Mouse (Mus musculus): ENCODE data around the gene Usp8. TPM values are rescaled to one million over a fixed set of nuclear protein-coding genes. Genes with fewer than 3 reads are reported as not detected.

The Usp8 gene
- polyA plus RNA-seq (2012; rRNA removed): 35.8 and 40.8 TPM in 2 replicates

DNA sequence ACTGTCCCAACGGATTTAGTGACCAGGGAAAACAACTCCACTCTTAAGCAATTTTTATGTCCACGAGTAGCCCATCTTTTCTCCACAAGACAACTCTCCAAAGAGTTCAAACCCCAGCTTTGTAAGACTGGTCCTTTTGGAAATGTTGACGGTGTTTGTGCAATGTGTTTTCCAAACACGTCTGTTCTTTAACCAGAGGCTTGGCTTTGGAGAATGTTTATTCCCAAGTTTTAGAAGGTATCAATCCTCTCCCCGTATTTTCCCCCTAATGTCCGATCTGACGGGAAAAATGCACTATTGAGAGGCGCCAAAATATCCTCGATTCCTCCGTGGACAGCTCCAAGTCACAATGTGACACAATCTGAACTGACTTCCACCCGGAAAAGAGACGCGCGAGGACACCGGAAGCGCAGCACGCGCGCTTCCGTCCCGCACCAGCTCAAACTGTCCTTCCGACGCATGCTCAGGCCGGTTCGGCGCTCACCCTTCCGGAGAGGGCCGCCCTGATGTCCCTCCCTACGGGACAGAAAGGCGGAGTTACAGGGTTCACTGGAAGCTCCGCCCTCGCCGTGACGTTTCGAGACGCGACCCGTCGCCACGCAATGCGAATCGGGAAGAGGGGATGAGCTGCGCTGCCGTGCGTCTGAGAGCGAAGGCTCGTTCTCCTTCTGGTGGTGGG, at the start of gene Usp8:
TSS of gene Usp8 (plus strand) at position 570 of the 679 bp plus-strand sequence.
- DNase-seq (ENCODE audit: extremely low spot score in 1 of 2, low spot score in 1 of 2): peak; percentile 96 to 99

DNA sequence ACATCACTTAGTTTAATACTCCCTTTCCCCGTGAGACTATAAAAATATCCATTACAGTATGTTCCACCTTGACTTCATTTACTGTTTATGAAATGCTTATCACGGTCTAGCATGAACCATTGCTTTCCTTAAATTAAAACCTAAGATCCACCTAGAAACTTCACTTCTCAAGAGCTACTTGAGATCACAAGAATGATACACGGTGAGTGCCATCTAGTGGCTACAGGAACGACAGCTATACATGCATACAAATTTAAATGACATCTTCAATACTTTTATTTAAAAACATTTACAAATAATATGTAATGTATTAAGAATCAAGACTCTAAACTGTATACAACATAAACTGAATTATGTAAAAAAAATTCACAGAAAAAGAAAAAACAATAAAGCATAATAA, 43.6 kb upstream of the Usp8 start:
- DNase-seq (ENCODE audit: extremely low spot score in 1 of 2, low spot score in 1 of 2): peak in 1 of 2 experiments; percentile 42

DNA sequence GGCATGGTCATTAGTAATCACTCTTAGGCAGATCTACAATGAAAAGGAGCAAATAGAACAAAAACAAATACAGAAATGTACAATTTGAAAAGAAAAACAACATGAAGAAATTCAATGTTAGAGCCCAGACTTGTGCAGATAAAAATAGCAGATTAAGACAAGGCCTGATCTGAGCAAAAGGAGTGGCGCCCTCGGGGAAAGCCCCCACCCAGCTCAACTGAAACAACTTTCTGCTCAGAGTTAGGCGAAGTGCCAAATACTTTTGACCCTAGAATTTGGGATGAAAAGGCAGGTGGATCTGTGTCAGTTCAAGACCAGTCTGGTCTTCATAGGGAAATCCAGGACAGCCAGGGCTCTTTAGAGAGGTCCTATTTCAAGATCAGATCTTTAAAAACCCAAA, 41.1 kb upstream of the Usp8 start:
- DNase-seq (ENCODE audit: extremely low spot score in 1 of 2, low spot score in 1 of 2): no peak

DNA sequence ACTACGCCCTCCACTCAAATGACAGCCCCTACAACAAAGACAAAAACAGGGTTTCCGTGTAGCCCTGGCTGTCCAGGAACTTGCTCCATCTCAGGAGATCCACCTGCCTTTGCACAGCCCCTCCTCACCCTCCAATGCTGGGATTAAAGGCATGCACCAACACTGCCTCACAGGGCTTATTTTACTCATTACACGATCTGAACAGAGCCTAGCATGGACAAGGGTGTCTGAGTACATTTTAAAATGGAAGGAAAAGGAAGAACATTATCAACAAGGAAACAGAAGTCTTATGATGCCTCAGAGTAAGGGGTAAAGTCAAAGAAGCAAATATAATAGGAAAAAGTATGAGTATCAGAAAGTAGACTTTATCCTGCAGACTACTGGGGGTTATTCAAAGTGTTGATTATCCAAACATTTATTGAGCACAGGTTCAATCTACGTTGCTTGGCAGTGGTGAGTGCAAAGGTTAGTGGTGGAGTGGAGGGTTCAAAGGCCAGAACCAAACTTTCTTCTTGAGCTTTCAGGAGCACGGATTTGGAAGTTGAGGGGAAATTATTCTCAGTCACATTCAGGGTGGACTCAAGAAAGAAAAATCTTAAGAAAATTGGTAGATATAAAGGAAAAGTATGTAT, 38.4 kb upstream of the Usp8 start:
- DNase-seq (ENCODE audit: extremely low spot score in 1 of 2, low spot score in 1 of 2): no peak

DNA sequence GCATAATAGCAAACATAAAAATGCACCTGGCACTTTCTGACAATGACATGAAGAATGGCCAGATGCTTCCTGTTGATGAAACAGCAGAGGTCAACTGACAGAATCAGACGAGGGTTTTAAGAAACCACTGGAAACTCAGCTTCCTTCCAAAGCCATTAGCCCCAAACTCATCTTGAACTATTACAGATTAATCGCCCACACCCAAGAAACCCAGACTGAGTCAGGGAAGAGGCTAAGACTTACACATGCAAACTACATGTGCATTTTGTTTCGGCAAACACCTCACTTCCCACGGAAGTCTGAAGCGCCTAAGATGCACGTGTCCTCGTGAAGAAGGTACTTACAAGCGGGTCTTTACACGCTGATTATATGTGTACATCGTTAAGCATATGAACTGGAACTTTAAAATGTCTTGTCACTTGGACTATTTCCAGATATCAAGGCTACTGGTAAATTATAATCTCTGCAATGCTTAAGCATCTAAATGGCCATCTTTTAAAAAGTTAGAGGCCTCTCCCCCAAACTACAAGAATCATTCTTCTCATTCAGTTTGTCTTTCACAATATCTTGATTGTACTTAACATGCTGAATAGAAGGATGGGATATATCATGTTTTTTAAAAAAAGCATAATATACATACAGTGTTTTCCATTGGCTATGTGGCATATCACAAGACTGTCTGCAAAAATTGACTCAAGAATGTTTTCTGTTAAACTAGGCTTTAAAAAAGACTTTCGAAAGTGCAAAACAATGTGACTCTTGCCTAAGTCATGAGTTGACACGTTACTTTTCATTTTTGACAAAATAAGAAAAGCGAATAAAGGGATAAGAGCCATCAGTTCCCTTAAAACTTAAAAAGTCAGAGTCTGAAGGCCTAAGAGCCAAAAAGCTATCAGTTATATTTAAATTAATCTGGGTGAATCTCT, 33.5 kb upstream of the Usp8 start:
- DNase-seq (ENCODE audit: extremely low spot score in 1 of 2, low spot score in 1 of 2): no peak

DNA sequence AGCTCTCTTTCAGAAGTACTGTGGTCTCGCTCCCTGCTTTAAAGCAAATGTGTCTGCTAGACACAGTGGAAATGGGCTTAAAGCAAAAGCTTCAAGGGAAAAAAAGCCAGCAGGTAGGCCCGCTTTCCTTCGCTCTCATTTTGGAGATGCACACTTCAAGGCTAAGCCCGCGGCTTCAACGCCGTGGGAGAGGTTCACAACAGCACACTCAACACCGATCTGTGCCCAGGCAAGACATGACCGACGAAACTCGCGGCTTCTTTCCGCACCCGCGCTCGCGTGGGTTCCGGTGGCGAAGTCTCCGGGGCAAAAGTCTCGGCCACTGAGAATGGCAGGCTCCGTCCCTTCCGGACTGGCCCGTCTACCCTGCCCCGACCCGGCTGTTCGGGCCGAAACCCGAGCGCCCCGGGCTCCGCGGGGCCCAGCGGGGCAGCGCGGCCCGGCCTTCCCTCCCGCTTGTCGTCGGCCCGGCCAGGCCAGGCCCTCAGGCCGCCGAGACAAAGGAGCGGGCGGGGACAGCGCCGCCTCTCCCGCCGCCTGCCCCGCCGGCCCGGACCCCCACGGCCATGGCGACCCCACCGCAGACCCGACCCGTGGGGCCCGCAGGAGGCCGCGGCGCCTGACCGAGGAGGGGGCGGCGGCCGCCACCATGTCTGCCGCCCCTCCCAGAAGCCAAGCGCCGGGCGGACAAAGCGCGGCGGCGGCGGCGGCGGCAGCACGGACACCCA, 32.5 kb upstream of the Usp8 start:
- peak; percentile 20 to 21 for DNase-seq (ENCODE audit: extremely low spot score in 1 of 2, low spot score in 1 of 2)

DNA sequence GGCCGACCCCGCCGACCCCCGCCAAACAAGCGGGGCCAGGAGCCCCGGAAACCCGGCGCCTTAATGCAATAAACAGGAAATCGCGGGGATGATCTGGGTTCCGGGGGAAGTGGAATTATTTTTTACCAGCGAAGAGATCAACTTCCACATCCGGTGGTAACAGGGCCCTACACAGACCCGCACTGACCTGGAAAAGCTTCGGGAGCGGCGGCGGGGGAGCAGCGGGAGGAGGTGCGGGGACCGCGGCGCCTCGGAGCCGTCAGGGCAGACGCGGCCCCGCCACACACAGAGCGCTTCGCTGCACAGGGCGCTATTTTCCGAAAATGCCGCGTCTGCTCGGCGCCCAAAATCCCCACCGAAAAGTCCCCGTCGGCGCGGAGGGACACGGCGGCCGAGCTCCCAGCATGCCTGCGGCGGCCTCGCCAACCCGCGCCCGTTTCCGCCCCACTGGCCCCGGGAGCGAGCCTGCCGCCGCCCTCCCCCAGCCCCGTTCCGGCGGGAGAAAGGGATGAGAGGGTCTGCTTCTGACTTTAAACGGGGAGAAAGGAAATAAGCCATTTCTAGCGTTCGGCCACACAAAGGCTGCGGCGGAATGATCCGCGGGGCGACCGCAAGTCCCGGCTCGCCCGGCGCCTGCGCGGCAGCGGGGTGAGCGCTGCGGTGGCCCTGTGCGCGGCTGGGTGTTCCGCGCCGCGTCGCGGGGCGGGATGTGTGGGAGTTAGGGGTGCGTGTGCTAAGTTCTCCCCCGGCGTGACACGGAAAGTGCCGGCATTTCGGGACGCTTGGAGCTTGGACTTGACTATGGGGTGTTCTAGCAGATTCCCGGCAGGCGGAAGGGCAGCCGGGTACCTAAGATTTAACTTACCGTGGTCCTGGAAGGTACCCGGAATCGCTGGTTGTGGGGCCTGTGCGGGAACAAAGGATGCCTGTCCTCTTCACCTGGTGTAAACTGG, 31.7 kb upstream of the Usp8 start:
- DNase-seq (ENCODE audit: extremely low spot score in 1 of 2, low spot score in 1 of 2): peak; percentile 67 to 86

DNA sequence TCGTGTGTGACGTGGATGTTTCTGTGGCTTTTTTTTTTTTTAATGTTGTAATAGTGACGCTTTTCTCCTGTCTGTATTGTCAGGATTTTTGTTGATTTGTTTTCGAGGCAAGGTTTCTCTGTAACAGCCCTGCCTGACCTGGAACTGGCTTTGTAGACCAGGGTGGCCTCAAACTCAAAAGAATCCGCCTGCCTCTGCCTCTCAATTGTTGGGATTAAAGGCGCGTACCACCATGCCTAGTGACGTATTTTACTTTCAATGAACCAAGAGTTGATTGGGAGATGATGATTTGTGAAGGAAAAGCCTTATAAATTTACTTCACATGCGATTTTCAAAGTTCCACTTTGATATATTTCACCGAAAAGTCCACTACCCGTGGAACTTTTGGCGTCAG, 31.0 kb upstream of the Usp8 start, which contains the start of gene Gabpb1:
TSS of gene Gabpb1 (minus strand) at position 216 of the 394 bp plus-strand sequence.
- DNase-seq (ENCODE audit: extremely low spot score in 1 of 2, low spot score in 1 of 2): no peak

DNA sequence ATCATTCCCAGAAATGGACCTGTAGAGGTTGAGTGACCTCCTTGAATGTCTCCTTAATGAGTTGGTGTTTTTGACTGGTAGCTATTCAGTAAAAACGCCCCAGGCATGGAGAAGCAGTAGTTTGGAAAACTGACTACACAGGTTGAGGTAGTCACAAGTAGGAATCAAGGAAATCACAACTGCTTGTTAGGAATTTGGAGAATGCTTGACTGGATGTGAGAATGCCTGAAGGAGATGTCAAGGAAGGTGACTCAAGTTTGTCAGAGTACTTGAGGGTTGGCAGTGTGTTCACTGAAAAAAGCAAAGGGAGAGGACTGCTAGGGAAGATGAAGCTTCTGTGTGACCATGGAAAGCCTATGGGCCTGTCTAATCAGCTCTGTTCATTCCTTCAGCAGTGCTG, 29.8 kb upstream of the Usp8 start:
- no peak for DNase-seq (ENCODE audit: extremely low spot score in 1 of 2, low spot score in 1 of 2)

DNA sequence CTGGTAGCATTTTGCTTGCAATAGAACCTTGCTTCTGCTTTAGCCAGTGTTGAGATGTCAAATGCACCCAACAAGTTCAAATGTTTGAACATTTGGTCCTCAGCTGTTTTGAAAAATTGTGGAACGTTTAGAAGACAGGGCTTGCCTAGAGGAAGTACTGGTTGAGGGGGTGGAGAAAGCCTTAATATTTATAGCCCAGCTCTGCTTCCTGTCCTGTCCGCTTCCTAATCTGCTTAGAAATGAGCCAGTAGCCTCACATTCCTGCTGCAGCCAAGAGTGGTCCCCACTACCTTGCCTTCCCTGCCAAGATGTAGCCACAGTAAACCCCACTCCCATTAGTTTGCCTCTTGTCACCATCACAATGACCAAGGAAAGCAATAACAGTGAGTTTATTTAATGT, 24.8 kb upstream of the Usp8 start:
- no peak for DNase-seq (ENCODE audit: extremely low spot score in 1 of 2, low spot score in 1 of 2)

DNA sequence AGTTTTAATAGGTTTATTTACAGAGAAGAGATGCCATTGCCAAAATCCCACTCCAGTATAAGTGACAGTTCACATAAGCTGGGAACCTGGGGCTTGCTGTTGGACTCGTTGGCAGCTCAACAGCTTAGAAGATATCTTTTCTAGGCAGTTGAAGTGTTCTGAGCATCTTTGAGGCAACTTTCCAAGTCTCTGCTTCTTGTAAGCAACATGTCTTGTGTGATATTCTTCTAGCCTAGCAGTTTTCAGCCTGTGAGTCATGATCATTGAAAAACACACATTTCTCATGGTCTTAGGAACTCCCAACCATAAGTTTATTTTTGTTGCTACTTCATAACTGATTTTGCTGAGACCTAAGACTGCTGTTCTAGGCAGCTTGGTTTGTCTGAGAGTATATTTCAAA, 24.2 kb upstream of the Usp8 start:
- peak in 1 of 2 experiments; percentile 21 for DNase-seq (ENCODE audit: extremely low spot score in 1 of 2, low spot score in 1 of 2)

DNA sequence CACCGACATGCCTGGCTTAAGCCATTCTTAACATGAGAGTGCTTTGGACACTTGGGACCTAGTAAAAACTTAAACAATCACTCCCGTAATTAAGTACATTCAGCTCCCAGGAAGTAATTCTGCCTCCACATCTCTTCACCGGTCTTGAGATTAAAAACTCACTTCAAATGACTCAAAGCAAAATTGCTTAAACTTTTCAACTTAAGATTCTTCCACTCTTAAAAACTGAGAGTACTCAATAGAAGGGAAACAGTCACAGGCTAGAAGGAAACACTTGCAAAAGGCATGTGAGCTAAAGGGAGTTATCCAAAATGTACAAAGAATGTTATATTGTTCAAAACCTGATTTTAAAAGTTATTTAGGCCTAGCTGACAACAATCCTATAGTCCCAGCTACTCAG, 15.8 kb upstream of the Usp8 start:
- DNase-seq (ENCODE audit: extremely low spot score in 1 of 2, low spot score in 1 of 2): no peak

DNA sequence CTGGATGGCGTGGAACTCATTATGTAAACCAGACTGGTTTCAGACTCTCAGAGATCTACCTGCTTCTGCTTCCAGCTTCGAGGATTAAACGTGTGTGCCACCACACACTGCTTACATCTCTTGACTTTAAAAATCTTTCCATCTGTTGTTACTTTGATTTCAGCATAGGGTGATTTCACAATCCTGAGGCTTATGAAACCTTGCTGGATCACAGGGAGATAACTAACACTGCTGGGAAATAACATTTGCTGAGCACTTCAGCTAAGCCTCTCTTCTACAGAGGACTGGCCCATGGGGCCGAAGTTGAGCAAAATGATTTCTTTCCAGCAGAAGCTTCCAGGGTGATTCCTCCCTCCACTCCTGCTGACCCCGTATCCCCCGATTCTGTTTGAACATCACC, 11.8 kb upstream of the Usp8 start:
- no peak for DNase-seq (ENCODE audit: extremely low spot score in 1 of 2, low spot score in 1 of 2)

DNA sequence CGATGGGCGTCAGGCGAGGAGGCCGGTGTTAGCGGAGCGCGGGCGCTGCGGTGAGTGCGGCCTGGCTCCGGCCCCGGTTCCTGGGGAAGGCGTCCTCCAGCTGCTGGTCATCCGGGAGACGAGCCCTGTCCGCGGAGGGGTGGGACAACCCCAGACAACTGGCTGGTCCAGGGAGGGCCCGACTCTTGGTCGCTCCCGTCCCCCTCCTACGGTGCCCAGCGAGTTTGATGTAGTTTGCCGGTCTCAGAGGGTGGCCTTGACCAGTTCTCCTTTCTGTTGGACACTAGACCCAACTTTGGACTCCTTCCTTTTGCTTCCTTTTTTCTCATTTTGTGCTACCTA, 281 bp downstream of the Usp8 start:
- no peak for DNase-seq (ENCODE audit: extremely low spot score in 1 of 2, low spot score in 1 of 2)

DNA sequence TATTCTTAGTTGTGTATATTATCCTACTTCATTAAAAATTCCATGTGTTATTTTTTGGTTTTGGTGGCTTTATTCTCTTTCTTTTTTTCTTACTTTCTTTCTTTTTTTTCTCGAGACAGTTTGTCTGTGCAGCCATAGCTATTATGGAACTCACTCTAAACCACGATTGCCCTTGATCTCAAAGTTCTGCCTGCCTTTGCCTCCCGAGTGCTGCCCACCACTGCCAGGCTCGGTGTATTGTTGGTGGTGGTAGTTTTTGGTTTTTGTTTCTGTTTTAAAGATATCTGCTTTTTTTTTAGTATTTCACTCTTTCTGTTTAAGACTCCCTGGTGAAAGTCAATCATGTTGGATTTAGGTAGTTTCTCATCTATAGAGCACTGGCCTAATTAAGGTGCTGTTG, 1.2 kb downstream of the Usp8 start:
- DNase-seq (ENCODE audit: extremely low spot score in 1 of 2, low spot score in 1 of 2): no peak

DNA sequence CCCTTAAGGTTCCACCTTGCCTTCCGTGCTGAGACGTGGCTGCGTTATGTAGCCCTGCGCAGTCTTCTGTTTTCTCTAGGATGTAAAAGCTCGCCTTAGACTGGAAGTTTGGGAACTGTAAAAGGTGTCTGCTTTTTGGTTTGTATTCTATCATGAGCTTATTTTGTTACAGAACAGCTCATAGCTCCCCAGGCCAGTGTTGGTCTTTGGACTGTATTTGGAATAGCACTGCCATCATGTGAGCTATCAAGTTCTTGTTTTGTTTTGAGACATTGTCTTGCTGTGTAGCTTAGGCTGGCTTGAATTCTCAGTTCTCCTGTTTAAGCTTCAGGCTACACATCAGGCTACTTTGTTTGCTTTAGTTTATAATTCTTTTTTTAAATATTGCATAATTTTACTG, 5.4 kb downstream of the Usp8 start:
- DNase-seq (ENCODE audit: extremely low spot score in 1 of 2, low spot score in 1 of 2): no peak

DNA sequence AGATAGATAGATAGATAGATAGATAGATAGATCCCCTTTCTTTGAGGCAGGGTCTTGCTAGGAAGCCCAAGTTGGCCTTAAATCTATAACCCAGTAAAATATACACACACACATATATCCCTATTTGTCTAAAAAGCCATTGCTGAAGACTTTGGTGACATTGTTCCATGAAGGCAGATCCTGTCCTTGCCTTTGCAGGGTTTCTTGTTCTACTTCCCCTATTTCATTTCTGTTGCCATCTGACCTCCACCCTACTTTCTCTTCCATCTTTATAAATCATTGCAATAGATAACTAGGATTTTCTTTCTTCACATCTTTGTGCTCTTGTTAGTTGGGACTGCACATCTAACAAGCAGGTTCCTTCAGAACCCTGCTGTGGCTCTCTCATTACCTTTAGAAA, 5.8 kb downstream of the Usp8 start:
- no peak for DNase-seq (ENCODE audit: extremely low spot score in 1 of 2, low spot score in 1 of 2)

DNA sequence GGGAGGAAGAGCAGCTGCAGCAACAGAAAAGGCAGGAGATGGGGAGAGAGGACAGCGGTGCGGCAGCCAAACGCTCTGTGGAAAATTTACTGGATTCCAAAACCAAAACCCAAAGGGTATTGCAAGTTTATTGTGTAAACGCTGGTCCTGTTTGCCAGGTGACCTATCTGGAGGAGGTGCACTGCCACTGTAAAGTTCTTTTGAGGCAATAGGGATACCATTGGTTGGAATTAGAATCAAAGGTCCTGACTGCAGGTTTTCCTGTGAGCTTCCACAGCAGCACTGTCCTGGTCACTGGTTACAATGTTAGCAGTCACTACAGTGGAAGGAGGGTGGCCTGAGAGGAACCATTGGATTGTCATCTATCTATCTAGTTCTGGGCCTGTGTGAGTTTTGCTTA, 22.1 kb downstream of the Usp8 start:
- no peak for DNase-seq (ENCODE audit: extremely low spot score in 1 of 2, low spot score in 1 of 2)

DNA sequence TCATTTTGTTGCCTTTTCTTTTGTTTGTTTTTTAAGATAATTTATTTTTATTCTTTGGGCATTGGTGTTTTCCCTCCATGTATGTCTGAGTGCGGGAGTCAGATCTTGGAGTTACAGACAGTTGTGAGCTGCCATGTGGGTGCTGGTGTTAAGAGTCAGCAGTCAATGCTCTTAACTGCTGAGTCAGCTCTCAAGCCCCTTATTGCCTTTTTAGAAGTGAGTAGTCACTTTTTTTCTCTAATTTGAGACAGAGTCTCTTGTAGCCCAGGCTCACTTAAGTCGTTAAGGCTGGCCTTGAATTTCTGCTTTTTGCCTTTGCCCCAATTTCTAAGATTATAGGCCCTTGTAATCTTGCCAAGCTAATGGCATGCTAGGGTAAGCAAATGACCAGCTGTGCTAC, 23.4 kb downstream of the Usp8 start:
- no peak for DNase-seq (ENCODE audit: extremely low spot score in 1 of 2, low spot score in 1 of 2)

Data from frontal cortex, adult 2 months (tissue).